Mouse (Mus musculus): ENCODE results near the gene Mtor.

Mtor gene

GRCm38 (mm10) chr4:148448179-148448852, at the start of gene Mtor:
TSS of gene Mtor (plus strand) at chr4:148448611.
- peak; percentile 99 for DNase-seq

GRCm38 (mm10) chr4:148399437-148400094, 48.8 kb upstream of the Mtor start:
- DNase-seq, result no peak

- no peak for DNase-seq
These were observed 45.0 kb upstream of the Mtor start for GRCm38 (mm10) chr4:148403402-148403801.

- no peak for DNase-seq
These were observed 43.7 kb upstream of the Mtor start for GRCm38 (mm10) chr4:148404748-148405147.

- DNase-seq, result no peak
These were observed 43.1 kb upstream of the Mtor start for GRCm38 (mm10) chr4:148405255-148405788.

GRCm38 (mm10) chr4:148408256-148408975, 40.0 kb upstream of the Mtor start:
- no peak for DNase-seq

GRCm38 (mm10) chr4:148415575-148415974, 32.8 kb upstream of the Mtor start:
- DNase-seq, result no peak

GRCm38 (mm10) chr4:148417074-148417526, 31.3 kb upstream of the Mtor start:
- no peak for DNase-seq

GRCm38 (mm10) chr4:148417559-148417958, 30.9 kb upstream of the Mtor start:
- no peak for DNase-seq

- DNase-seq, result no peak
These were observed 21.2 kb upstream of the Mtor start for GRCm38 (mm10) chr4:148426950-148427850.

GRCm38 (mm10) chr4:148428544-148428943, 19.9 kb upstream of the Mtor start:
- no peak for DNase-seq

GRCm38 (mm10) chr4:148429121-148429520, 19.3 kb upstream of the Mtor start:
- no peak for DNase-seq

- peak; percentile 47 for DNase-seq
These were observed 18.7 kb upstream of the Mtor start for GRCm38 (mm10) chr4:148429686-148430085.

- DNase-seq, result no peak
These were observed 17.4 kb upstream of the Mtor start for GRCm38 (mm10) chr4:148430880-148431519.

- peak; percentile 81 for DNase-seq
These were observed 15.9 kb upstream of the Mtor start for GRCm38 (mm10) chr4:148432488-148432887.

- peak; percentile 91 for DNase-seq
These were observed 15.1 kb upstream of the Mtor start for GRCm38 (mm10) chr4:148433336-148433735.

- peak; percentile 45 for DNase-seq
These were observed 14.6 kb upstream of the Mtor start for GRCm38 (mm10) chr4:148433813-148434212.

- no peak for DNase-seq
These were observed 13.9 kb upstream of the Mtor start for GRCm38 (mm10) chr4:148434554-148434953.

GRCm38 (mm10) chr4:148435106-148435505, 13.3 kb upstream of the Mtor start:
- DNase-seq, result no peak

- peak; percentile 51 for DNase-seq
These were observed 12.6 kb upstream of the Mtor start for GRCm38 (mm10) chr4:148435657-148436330.

GRCm38 (mm10) chr4:148441931-148442330, 6.5 kb upstream of the Mtor start:
- DNase-seq, result peak; percentile 75
